Mouse (Mus musculus): Measurements from ENCODE around the gene Dbp. TPM values are rescaled to one million over a fixed set of nuclear protein-coding genes. Genes with fewer than 3 reads are reported as not detected.

The Dbp gene
- polyA plus RNA-seq, 1 experiment from 2014 or later: 4.7 TPM

- Histone ChIP-seq H3K27ac (peak within 1 kb of the TSS; percentile 86), H3K9me3 (replicated peaks) (no peaks in the 10 kb centered on the region), H3K4me3 (replicated peaks) (peak within 1 kb of the TSS; percentile 75), H3K9ac (peak within 1 kb of the TSS; percentile 83), H3K4me1 (peaks cover 48% of the 10 kb centered on the region), H3K4me2 (peak within 1 kb of the TSS; percentile 87), H3K36me3 (peaks cover 49% of the 10 kb centered on the region), H3K27me3 (no peaks in the 10 kb centered on the region)
- ATAC-seq (replicated peaks; ENCODE audit: low FRiP score): peak; percentile 91
- 7% methylated on average over 34 of the region's 34 CpGs for WGBS
These were observed 10.3 kb downstream of the Dbp start, which contains the start of gene Rpl18 for GRCm38 (mm10) chr7:45715090-45715708. Gene Rpl18, plus strand, starts transcription at chr7:45715457.

DNA sequence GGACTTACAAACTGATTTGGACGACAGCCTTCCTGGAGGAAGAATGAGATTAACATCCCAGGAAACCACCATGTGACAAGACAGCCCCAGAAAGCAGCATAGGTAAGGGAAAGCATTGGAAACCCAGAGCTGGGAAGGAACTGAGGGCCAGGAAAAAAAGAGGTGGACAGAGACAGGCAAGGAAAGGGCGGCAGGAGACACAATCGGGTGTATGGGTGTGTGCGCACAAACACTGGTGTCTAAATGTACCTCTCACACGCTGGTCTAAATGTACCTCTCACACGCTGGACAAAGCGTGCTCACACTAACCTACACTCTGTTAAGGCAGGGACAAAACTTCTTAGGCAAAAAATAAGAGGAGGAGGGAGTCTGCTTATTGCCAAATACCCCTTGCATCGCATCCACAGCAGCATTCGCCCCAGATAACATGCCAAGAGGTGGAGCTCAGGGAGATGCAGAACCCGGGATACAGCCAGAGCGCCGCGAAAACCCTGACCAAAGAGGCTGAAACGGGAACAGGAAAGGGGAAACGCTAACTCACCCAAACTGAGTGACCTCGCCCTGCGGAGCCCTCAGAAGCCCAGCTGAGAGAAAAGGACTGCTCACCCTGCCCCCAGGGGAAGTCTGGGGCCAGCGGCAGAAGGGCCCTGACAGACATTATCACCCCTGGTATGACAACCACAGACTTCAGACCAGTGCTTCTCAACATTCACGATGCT is 11.0 kb downstream of the Dbp start:
- Histone ChIP-seq H3K36me3 (peaks cover 49% of the 10 kb centered on the region), H3K9me3 (replicated peaks) (no peaks in the 10 kb centered on the region), H3K4me2 (peak overlapping the region; percentile 87), H3K27me3 (no peaks in the 10 kb centered on the region), H3K27ac (peak overlapping the region; percentile 80), H3K4me1 (peaks cover 55% of the 10 kb centered on the region), H3K9ac (peak overlapping the region; percentile 83), H3K4me3 (replicated peaks) (peak overlapping the region; percentile 75)
- 79% methylated on average over 19 of the region's 19 CpGs for WGBS
- ATAC-seq (replicated peaks; ENCODE audit: low FRiP score): no peak

- 92% methylated on average over 3 of the region's 3 CpGs for WGBS
- Histone ChIP-seq H3K9ac (peak overlapping the region; percentile 83; the same call in 1 of the 2 replicates), H3K4me2 (peak overlapping the region; percentile 87), H3K4me1 (peaks cover 58% of the 10 kb centered on the region), H3K27ac (0 out of 2 replicates have a peak overlapping the region, but pooled peaks have one; percentile 80), H3K36me3 (peaks cover 49% of the 10 kb centered on the region), H3K9me3 (replicated peaks) (no peaks in the 10 kb centered on the region), H3K4me3 (replicated peaks) (peak overlapping the region; percentile 75), H3K27me3 (no peaks in the 10 kb centered on the region)
- no peak for ATAC-seq (replicated peaks; ENCODE audit: low FRiP score)
These were observed 11.6 kb downstream of the Dbp start for GRCm38 (mm10) chr7:45716460-45716857.

DNA sequence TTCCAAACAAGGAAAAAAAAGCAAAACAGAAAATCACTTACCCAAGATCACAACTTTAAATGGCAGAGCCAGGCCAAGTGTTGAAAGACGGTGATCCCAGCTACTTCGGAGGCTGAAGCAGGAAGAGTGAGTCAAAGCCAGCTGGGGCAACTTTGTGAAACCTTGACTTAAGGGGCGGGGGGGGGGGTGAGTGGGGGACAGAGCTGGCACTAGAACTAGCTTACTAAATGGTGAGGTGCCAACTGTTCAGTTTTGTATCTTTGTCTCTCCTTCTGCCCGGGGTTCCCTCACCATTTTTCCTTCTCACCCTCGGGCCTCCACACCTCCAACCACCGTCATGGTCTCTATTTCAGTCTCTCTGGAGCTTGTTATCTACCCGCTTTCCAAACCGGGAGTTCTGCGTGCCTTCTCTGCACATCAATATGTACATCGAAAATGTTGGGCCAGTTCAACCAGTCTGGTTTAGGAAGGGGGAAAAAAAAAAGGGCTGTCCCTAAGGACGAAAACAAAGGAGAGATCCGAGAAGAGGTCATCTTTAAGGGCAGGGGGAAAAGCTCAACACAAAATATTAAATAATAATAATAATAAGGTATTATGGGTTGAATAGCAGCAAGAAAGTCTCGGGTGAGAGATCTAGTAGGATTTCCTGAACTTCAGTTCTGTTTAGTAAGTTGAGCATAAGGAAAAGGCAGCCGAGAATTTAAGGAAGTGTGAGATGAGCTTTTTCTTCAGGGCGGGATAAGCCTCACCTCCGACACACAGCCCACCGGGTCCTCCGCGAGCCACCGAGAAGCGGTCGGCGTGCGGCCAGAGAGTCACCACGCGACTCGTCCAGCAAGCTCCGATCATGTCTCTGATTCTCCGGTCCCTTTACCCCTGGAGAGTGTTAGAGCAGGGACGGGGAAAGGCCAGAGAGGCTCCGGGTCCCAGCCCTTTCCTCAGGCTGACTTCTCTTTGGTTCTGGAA is 12.3 kb downstream of the Dbp start:
- Histone ChIP-seq H3K27ac (peak overlapping the region; percentile 94), H3K4me1 (peaks cover 63% of the 10 kb centered on the region), H3K36me3 (peaks cover 49% of the 10 kb centered on the region), H3K4me2 (peak overlapping the region; percentile 87), H3K9ac (peak overlapping the region; percentile 83), H3K27me3 (no peaks in the 10 kb centered on the region), H3K9me3 (replicated peaks) (no peaks in the 10 kb centered on the region), H3K4me3 (replicated peaks) (peak overlapping the region; percentile 75)
- ATAC-seq (replicated peaks; ENCODE audit: low FRiP score): peak; percentile 27
- 9% methylated on average over 31 of the region's 31 CpGs for WGBS

DNA sequence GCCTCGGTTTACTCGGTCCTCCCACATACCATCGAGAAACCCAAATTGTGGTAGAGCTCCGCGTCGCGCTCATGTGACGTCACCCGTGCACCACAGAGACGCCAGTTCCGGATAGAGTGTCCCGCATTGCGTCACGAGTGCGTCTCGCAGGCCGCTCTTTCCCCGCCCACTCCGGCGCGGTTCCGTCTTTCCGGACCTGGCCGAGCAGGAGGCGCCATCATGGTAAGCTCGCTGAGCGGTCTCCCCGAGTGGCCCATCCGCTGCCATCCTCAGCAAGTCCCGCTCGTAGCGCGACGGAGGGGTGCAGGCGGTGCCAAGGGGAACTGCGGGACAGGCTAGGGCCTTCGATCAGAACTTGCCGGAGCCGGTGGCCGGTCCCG is 13.0 kb downstream of the Dbp start, which contains the start of gene Sphk2:
Gene Sphk2, minus strand, starts transcription at position 85 of the 380 bp plus-strand sequence.
- Histone ChIP-seq H3K27me3 (no peaks in the 10 kb centered on the region), H3K4me2 (peak within 1 kb of the TSS; percentile 87), H3K36me3 (peaks cover 49% of the 10 kb centered on the region), H3K9me3 (replicated peaks) (no peaks in the 10 kb centered on the region), H3K4me1 (peaks cover 63% of the 10 kb centered on the region), H3K9ac (peak within 1 kb of the TSS; percentile 94), H3K4me3 (replicated peaks) (peak within 1 kb of the TSS; percentile 75), H3K27ac (peak within 1 kb of the TSS; percentile 94)
- ATAC-seq (replicated peaks; ENCODE audit: low FRiP score): peak; percentile 77
- under 1% methylated on average over 41 of the region's 41 CpGs for WGBS

DNA sequence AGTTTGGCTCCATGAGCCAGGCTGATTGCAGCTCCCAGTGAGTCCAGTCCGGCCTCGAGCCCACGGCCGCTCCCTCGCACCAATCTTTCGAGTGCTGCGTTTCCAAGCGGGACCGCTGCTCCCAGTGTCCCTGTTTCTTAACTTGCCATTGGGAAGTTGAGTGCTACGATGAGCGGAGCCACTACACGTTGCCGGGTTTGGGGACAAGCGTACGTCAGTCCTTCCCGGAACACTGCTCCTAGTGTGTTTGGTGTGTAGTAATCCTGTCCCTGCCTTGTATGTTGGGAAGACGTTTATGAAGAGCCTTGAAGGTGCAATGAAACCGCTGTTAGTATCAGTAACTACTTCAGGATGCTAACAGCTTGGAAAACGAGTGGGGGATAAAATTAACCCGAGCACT is 13.4 kb downstream of the Dbp start:
- H3K36me3 ChIP-seq: peaks cover 49% of the 10 kb centered on the region
- H3K9ac ChIP-seq: peak overlapping the region; percentile 94
- no peak for ATAC-seq (replicated peaks; ENCODE audit: low FRiP score)
- peak overlapping the region; percentile 70 for H3K4me2 ChIP-seq
- under 1% methylated on average over 20 of the region's 20 CpGs for WGBS
- no peaks in the 10 kb centered on the region for H3K27me3 ChIP-seq
- H3K9me3 ChIP-seq (replicated peaks): no peaks in the 10 kb centered on the region
- H3K4me1 ChIP-seq: peaks cover 63% of the 10 kb centered on the region
- H3K27ac ChIP-seq: peak overlapping the region; percentile 94
- peak overlapping the region; percentile 75 for H3K4me3 ChIP-seq (replicated peaks)

GRCm38 (mm10) chr7:45719180-45719579 is 14.3 kb downstream of the Dbp start:
- 81% methylated on average over 10 of the region's 10 CpGs for WGBS
- Histone ChIP-seq H3K4me2 (peak overlapping the region; percentile 70), H3K27ac (no peak overlapping the region), H3K4me3 (replicated peaks) (peak overlapping the region; percentile 75), H3K9me3 (replicated peaks) (no peaks in the 10 kb centered on the region), H3K4me1 (peaks cover 56% of the 10 kb centered on the region), H3K27me3 (no peaks in the 10 kb centered on the region), H3K9ac (peak overlapping the region; percentile 94), H3K36me3 (peaks cover 51% of the 10 kb centered on the region)
- no peak for ATAC-seq (replicated peaks; ENCODE audit: low FRiP score)

GRCm38 (mm10) chr7:45719738-45720412 is 15.0 kb downstream of the Dbp start:
- Histone ChIP-seq H3K9me3 (replicated peaks) (no peaks in the 10 kb centered on the region), H3K36me3 (peaks cover 58% of the 10 kb centered on the region), H3K9ac (peak overlapping the region; percentile 94; the same call in 1 of the 2 replicates), H3K4me2 (peak overlapping the region; percentile 70), H3K27me3 (no peaks in the 10 kb centered on the region), H3K27ac (no peak overlapping the region), H3K4me1 (peaks cover 49% of the 10 kb centered on the region), H3K4me3 (replicated peaks) (peak overlapping the region; percentile 75)
- 91% methylated on average over 16 of the region's 16 CpGs for WGBS
- no peak for ATAC-seq (replicated peaks; ENCODE audit: low FRiP score)

DNA sequence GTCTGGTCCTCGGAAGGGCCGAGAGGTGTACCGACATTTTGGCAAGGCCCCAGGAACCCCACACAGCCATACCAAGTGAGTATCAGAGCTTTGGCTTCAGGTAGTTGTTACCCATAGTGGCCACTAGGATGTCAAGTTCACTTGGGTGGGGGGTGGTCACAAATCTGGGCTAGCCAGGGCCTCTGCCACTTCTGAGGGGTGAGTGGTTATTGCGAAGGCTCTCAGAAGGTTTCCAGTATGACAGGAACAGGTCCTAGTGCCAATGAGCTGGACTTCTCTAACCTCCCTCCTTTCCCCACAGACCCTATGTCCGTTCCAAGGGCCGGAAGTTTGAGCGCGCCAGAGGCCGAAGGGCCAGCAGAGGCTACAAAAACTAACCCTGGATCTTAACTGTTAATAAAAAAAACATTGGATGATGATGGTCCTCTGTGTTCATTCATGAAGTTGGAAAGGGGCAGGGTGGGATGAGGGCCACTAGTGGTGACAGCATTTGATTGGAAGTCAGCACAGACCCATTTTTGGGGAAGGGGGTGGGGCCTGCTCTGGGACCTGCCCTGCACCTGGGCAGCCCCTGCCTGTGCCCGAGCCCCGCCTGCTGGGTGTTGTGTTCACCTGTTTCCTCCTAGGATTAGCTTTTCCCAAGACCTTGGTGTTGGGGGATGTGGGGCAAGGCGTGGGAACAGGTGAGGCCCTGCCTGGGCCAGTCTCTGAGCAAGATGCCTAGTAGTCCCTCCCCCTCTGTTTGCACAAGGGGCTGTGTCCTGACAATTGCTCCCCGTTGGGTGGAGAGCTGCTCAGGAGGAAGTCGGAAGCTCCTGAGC is 15.7 kb downstream of the Dbp start, which contains the start of gene Fam83e:
Gene Fam83e, plus strand, starts transcription at position 800 of the 821 bp plus-strand sequence.
- Histone ChIP-seq H3K36me3 (peaks cover 65% of the 10 kb centered on the region), H3K4me2 (peak within 1 kb of the TSS; percentile 70; the same call in 1 of the 2 replicates), H3K9me3 (replicated peaks) (no peaks in the 10 kb centered on the region), H3K4me1 (peaks cover 46% of the 10 kb centered on the region), H3K9ac (0 out of 2 replicates have a peak within 1 kb of the TSS, but pooled peaks have one; percentile 94), H3K4me3 (replicated peaks) (peak within 1 kb of the TSS; percentile 75; the same call in 1 of the 2 replicates), H3K27ac (no peak within 1 kb of the TSS), H3K27me3 (no peaks in the 10 kb centered on the region)
- ATAC-seq (replicated peaks; ENCODE audit: low FRiP score): no peak
- 77% methylated on average over 14 of the region's 14 CpGs for WGBS

- 82% methylated on average over 7 of the region's 7 CpGs for WGBS
- Histone ChIP-seq H3K27me3 (no peaks in the 10 kb centered on the region), H3K4me1 (peaks cover 40% of the 10 kb centered on the region), H3K4me3 (replicated peaks) (no peak overlapping the region), H3K27ac (no peak overlapping the region), H3K9me3 (replicated peaks) (no peaks in the 10 kb centered on the region), H3K36me3 (peaks cover 71% of the 10 kb centered on the region), H3K9ac (no peak overlapping the region), H3K4me2 (no peak overlapping the region)
- no peak for ATAC-seq (replicated peaks; ENCODE audit: low FRiP score)
These were observed 16.3 kb downstream of the Dbp start for GRCm38 (mm10) chr7:45721234-45721571.
